Mouse (Mus musculus): ENCODE data around the gene Trak1.

The Trak1 gene

DNA sequence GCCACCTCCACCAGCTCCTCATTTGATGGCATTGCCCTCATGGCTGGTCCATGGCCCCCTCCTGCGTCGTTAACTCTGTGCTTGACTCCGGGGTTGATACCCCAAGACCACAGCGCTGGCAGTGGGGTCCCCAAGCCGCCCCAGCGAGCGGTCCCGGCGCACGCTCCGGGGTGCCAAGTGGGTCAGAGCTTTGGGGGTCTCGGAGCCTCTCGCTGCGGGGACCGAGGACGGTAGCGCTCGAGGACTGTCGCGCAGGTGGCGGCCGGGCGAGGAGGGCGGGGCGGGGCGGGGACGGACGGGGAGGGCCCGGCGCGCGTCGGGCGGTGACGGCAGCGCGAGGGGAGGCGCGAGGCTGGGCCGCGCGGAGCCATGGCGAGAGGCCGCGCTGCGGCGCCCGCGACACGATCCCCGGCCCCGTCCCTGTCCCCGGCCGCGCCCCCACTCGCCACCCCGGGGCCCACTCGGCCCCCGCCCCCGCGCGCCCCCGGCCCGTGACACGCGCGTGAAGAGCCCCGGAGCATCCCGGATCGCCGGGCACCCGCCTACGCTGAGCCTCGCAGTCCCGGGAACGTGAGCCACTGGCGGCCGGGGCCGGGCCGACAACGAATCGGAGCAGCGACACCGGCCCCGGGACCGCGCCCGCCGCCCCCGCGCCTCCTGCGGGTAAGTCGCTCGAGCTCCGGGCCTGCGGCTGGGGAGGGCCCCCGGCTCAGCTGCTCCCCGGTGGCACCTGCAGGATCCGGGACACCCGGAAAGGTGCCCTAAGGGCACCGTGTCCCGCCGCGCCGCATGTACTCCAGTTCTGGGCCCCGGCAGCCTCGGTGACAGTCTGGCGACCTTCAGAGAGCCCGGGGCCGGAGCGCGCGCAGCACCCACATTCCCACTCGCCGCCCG lies at the start of gene Trak1:
Gene Trak1 (plus strand): TSS at position 332 of the 894 bp plus-strand sequence.
- DNase-seq (ENCODE audit: low read depth): peak; percentile 84

DNA sequence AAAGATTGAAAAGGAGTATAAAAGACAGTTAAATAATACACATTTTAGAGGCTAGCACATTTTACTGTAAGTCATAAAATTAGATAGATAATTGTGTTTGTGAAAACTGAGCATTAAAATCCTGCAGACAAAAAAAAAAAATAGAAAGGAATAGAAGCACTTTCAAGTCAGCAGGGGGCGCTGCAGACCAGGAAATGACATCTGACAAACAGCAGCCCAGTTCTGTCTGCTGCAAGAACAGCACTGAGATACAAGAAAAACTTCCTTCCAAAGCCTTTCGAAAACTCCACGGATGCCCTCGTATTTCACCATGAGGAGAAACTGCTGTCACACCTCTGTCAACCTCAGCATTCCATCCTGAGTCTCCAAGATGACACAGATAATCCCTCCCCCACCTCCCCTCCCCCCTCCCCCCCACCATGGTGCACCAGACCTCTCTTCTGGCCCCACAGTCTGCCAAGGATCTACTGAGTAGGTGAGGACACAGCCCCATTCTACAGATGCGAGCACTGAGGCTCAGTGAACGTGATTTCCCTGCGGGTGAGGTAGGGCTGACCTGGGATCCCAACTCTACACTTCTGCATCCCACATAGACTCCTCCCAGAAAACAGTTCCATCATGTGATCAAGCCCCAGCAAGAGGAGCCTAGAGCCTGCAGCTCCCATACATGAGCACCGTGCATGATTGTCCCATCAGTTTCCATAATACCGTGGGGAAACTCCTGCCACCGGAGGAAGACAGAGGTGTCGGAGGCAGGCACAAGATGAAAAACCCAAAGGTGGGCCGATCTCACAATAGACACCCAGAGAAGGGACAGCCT lies 49.1 kb upstream of the Trak1 start:
- peak; percentile 91 for DNase-seq (ENCODE audit: low read depth)

- DNase-seq (ENCODE audit: low read depth): no peak
Observed at GRCm38 (mm10) chr9:121249805-121250204, 47.5 kb upstream of the Trak1 start.

- no peak for DNase-seq (ENCODE audit: low read depth)
Observed at GRCm38 (mm10) chr9:121250854-121251253, 46.4 kb upstream of the Trak1 start.

DNA sequence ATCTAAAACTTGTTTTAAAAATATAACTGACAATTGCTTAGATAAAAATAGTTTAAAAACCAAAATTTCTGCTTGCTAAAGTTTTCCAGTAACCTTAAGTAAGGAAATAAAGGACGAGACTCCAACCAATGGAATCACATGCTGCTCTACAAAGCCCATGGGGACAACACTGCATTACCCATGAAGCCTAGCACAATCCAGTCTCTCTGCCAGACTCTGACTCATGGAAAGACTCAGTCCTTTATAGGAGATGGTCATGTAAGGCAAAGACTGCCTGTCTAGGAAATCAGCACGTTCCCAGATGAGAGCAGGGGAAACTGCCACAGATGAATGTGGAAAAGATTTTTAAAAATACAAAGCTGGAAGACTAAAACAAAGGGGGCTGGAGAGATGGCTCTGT lies 43.3 kb upstream of the Trak1 start:
- no peak for DNase-seq (ENCODE audit: low read depth)

DNA sequence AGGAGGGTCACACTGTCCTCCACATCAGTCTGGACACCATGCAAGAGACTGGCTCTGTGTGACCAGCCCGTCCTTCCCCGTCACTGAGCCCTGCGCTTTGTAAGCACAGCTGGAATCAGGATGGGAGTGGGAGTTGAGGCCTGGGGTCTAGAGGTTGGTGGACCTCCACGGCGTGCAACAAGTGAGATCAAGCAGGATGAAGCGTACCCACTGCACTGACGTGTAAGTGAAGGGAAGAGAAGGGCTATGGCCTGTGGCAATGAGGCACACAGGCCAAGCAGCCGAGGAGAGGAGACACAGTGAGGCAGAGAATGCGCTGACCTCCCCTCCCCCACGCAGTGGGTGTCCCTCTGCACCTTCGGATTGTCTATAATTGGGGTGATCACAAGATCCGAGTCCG lies 42.5 kb upstream of the Trak1 start:
- no peak for DNase-seq (ENCODE audit: low read depth)

- DNase-seq (ENCODE audit: low read depth): no peak
Observed at GRCm38 (mm10) chr9:121257106-121257505, 40.2 kb upstream of the Trak1 start.

DNA sequence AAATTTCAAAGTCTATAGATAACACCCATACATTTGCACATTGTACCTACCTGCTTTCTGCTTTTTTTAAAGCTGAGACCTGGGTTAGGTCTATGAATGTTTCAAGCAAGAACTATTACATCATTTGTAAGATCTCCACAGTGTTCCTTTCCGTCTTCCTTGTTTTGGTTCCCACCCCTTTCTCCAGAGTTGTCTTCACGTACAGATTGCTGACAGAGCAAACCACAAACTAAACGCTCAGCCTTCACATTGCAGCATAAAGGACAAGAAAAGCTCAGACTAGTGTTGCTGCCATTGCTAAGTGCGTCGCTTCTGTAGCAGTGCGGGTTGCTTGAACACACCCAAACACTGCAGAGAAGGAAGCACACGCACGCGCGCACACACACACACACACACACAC lies 32.0 kb upstream of the Trak1 start:
- no peak for DNase-seq (ENCODE audit: low read depth)

DNA sequence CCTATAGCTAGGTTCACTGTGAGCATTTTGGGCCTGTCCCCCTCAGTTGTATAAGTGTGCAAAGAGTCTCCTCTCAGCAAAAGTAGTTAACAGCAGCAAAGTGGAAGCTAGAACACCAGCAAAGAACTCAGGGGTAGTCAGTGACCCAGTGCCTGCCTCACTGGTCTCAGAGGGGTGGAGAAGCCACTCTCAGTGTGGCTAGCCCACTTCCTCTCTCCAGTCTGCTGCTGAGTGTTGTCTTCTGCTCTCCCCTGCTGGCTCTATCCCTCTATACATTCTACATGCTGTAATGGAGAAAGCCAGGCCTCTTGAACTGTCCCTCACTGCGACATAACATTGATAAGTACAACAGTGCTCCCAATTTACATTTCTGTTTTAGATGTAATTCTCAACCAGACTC lies 26.2 kb upstream of the Trak1 start:
- no peak for DNase-seq (ENCODE audit: low read depth)

DNA sequence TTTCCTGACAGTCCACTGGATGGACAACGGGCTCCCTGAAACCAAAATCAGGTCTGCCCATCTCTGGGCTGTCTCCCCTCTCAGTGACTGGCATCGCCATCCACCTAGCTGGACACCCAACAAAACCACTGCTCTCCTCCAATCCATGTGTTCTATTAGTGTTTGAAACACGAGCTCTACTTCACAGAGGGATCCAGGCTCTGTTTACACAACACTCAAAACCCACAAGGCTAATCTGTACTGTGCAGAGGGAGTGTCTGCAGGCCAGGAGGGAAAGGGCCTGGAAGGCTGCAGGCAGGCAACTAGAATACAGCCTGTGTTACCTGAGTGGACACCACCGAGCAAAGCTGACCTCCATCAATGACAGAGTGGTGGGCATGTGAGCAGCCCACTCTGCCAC lies 25.7 kb upstream of the Trak1 start:
- DNase-seq (ENCODE audit: low read depth): no peak

- no peak for DNase-seq (ENCODE audit: low read depth)
Observed at GRCm38 (mm10) chr9:121276745-121277117, 20.6 kb upstream of the Trak1 start.

GRCm38 (mm10) chr9:121277118-121278060 lies 19.9 kb upstream of the Trak1 start, which contains the start of gene Ulk4:
TSS of gene Ulk4 (minus strand) at chr9:121277197.
- peak; percentile 96 for DNase-seq (ENCODE audit: low read depth)

GRCm38 (mm10) chr9:121279216-121279615 lies 18.1 kb upstream of the Trak1 start:
- DNase-seq (ENCODE audit: low read depth): no peak

DNA sequence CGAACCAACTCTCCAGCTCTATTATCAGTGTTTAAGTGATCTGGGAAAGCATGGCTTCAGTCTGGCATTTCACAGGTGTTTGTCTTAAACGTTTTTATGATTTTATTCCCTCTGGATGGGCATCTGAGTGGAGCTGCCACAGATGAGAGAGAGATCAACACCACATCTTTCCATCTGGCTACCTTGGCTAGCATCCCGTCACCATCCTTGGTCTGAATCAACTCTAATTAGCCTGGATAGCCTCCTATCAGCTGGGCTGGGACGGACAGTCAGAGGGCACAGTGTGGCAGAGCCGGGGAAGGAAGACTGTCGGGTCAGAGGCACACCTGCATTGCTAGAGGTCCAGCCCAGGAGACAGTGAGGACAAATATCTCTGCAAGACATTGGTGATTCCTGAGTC lies 15.4 kb upstream of the Trak1 start:
- DNase-seq (ENCODE audit: low read depth): no peak

GRCm38 (mm10) chr9:121283620-121284185 lies 13.6 kb upstream of the Trak1 start:
- DNase-seq (ENCODE audit: low read depth): peak; percentile 54

DNA sequence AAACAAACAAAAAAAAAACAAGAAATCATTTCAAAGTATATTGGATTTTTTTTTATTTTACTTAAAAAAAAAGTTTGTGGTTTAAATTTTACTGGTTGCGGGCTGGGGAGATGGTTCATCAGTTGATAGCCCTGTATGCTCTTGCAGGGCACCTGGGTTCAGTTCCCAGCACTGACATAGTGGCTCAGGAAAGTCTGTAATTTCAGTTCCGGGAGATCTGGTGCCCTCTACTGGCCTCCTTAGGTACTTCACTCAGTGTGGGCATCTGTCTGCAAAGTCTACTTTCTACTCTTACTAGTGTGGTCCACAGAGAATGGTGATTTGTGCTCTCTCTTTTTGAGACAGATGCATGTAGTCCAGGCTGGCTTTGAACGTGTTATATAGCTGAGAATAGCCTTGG lies 12.9 kb upstream of the Trak1 start:
- peak; percentile 88 for DNase-seq (ENCODE audit: low read depth)

DNA sequence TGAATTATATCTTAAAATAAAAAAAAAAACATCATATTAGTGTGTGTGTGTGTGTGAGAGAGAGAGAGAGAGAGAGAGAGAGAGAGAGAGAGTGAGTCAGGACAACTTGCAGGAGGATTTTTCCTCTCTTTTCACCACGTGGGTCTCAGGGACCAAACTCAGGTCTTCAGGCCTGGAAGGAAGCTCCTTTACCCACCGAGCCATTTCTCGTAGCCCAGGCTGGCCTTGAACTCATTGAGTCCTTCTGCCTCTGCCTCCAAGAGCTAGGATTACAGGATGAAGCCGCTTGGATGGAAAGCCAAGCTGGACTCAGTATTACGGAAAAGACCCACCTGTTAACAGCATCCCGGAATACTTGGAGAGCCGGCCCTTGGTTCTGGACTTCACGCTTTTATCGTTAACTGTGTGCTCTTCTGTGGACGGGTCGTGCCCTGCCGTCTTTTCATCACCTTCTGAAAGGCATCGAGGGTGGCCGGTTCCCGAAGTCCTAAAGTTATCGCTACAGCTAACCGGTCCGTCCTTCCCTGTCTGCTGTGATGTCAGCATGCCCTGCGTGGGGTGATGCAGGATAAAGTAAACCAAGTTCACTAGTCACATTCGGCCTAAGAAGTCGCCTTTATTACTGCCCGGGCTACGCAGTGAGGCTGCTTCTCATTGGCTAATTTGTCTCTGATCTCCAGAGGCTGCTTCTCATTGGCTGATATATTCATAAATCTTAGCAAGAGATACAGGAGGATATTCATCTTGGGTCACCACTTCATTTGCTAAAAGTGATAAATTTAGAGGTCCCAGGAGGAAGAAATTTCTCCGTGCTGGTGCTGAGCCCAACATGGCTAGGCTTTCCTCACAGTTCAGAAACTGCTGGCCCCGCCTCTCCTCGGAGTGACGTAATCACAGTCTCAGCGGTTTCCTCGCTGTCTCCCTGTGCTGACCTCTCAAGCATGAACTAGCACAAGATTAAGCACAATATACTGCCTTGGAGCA lies 11.7 kb upstream of the Trak1 start:
- peak; percentile 83 for DNase-seq (ENCODE audit: low read depth)

GRCm38 (mm10) chr9:121286325-121286901 lies 10.9 kb upstream of the Trak1 start:
- no peak for DNase-seq (ENCODE audit: low read depth)

DNA sequence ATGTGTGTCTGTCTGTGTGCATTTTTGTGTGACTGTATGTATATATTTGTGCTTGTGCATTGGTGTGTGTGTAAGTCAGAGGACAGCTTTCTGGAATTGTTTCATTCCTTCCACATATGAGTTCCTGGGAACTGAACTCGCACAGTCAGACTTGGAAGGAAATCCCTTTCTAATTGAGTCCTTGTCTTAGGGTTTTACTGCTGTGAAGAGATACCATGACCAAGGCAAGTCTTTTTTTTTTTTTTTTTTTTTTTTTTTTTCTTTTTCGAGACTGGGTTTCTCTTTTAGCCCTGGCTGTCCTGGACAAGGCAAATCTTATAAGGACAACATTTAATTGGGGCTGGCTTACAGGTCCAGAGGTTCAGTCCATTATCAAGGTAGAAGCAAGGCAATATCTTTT lies 6.0 kb upstream of the Trak1 start:
- no peak for DNase-seq (ENCODE audit: low read depth)

GRCm38 (mm10) chr9:121293187-121293586 lies 4.1 kb upstream of the Trak1 start:
- no peak for DNase-seq (ENCODE audit: low read depth)
